Mouse (Mus musculus) neural tube, embryonic 12.5 days (tissue): ENCODE measurements around the gene Nup93. TPM values are rescaled to one million over a fixed set of nuclear protein-coding genes. Genes with fewer than 3 reads are reported as not detected.

Experiments used
- ATAC-seq: fragments of 200-750 bp; cut with Nextera tagmentation; 2 replicates; pipeline ENCODE4 v1.8.0; 2017; ENCODE audit warnings: low read depth, mild to moderate bottlenecking, moderate TSS enrichment, moderate library complexity; ENCODE audit not compliant: low FRiP score
- H3K27ac ChIP-seq: fragments of 300-500 bp; sonication (generic); 2 replicates; pipeline ENCODE4 v1.5.1; 2016
- H3K27me3 ChIP-seq: fragments of 300-500 bp; sonication (generic); replicated peaks from 2 replicates; pipeline ENCODE4 v1.6.1; 2016; ENCODE audit warnings: mild to moderate bottlenecking
- H3K36me3 ChIP-seq: fragments of 300-500 bp; sonication (generic); 2 replicates; pipeline ENCODE4 v1.6.1; 2016; ENCODE audit warnings: mild to moderate bottlenecking
- H3K4me1 ChIP-seq: fragments of 300-500 bp; sonication (generic); 2 replicates; pipeline ENCODE4 v1.6.1; 2016
- H3K4me2 ChIP-seq: fragments of 300-500 bp; sonication (generic); replicated peaks from 2 replicates; pipeline ENCODE4 v1.6.1; 2016; ENCODE audit warnings: mild to moderate bottlenecking
- H3K4me3 ChIP-seq: fragments of 300-500 bp; sonication (generic); 2 replicates; pipeline ENCODE4 v1.5.1; 2016
- H3K9ac ChIP-seq: fragments of 300-500 bp; sonication (generic); 2 replicates; pipeline ENCODE4 v1.6.1; 2016; ENCODE audit warnings: mild to moderate bottlenecking
- H3K9me3 ChIP-seq: fragments of 300-500 bp; sonication (generic); 2 replicates; pipeline ENCODE4 v1.6.1; 2016; ENCODE audit warnings: mild to moderate bottlenecking
- WGBS: fragments of 180-500 bp; shearing (Covaris S2); methylation state at CpG from one replicate; pipeline ENCODE4 v1.1.7; 2016; 5-methylcytosine and 5-hydroxymethylcytosine counted together
- polyA plus RNA-seq: library from polyadenylated mRNA; unstranded; fragments of >200 nt; fragmentation: Nextera tagmentation; extraction: Ambion mirVana; gene quantifications from 2 replicates; pipeline ENCODE4 v1.2.1, GENCODE M21; 2016

The Nup93 gene
- polyA plus RNA-seq, 1 experiment from 2014 or later = 85.1 TPM

DNA sequence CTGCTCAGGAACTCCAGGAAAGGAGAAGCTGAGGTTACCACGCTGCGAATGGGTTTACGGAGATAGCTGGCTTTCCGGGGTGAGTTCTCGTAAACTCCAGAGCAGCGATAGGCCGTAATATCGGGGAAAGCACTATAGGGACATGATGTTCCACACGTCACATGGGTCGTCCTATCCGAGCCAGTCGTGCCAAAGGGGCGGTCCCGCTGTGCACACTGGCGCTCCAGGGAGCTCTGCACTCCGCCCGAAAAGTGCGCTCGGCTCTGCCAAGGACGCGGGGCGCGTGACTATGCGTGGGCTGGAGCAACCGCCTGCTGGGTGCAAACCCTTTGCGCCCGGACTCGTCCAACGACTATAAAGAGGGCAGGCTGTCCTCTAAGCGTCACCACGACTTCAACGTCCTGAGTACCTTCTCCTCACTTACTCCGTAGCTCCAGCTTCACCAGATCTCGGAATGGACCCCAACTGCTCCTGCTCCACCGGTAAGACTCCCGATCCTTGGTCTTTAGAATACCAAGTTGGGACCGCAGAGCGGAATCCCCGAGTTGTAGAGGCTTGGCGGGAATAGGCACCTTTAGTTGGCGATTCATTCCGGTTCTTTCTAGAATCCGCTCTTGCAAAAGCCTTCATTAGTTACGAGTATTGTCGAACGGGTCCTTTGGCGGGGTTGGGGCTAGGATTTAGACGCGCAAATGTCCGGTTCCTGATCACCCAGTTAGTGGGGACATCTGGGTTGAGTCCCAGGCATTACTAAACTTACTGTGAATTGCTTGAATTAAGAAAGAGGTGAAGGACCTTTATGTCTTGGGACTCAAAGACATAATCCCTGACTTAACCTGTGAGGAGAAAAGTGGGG lies 35.3 kb upstream of the Nup93 start, which contains the start of gene Mt1:
Gene Mt1, plus strand, starts transcription at position 226 of the 856 bp plus-strand sequence.
- Histone ChIP-seq H3K4me1 (peaks cover 24% of the 10 kb centered on the region), H3K9ac (peak within 1 kb of the TSS; percentile 46; the same call in 1 of the 2 replicates), H3K27ac (no peak within 1 kb of the TSS), H3K36me3 (no peaks in the 10 kb centered on the region), H3K4me2 (peak within 1 kb of the TSS; percentile 67), H3K27me3 (peaks cover 90% of the 10 kb centered on the region), H3K9me3 (no peaks in the 10 kb centered on the region), H3K4me3 (peak within 1 kb of the TSS; percentile 31)
- ATAC-seq = peak; percentile 68
- under 1% methylated on average over 50 of the region's 50 CpGs for WGBS

DNA sequence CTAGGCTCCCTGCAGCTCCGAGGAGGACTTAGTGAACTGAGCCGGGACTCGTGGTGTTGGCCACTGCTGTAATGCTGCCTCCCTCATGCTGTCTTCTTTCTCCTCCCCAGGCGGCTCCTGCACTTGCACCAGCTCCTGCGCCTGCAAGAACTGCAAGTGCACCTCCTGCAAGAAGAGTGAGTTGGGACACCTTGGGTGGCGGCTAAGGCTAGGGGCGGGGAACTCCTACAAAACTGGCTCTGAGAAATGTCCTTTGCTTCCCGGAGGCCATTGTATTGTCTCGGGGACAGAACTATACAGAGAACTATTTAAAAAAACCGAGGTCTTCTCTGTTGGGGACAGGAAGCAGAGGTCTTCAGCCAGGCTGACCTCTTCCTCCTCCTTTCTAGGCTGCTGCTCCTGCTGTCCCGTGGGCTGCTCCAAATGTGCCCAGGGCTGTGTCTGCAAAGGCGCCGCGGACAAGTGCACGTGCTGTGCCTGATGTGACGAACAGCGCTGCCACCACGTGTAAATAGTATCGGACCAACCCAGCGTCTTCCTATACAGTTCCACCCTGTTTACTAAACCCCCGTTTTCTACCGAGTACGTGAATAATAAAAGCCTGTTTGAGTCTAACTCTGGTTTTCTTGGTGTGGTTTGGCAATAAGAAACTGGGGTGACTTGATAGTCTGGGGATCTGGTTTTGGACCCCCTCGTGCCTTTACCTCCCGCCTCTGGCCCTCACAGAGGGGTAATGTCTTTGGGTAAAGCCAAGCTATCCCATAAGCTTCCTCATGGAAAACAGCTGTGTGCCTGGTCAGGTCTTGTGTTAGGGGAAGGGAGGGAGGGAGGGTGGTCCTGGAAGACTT lies 34.4 kb upstream of the Nup93 start:
- Histone ChIP-seq H3K27ac (no peak overlapping the region), H3K9ac (no peak overlapping the region), H3K9me3 (no peaks in the 10 kb centered on the region), H3K36me3 (no peaks in the 10 kb centered on the region), H3K4me2 (peak overlapping the region; percentile 67), H3K27me3 (peaks cover 88% of the 10 kb centered on the region), H3K4me3 (peak overlapping the region; percentile 31; the same call in 1 of the 2 replicates), H3K4me1 (peaks cover 24% of the 10 kb centered on the region)
- 2% methylated on average over 25 of the region's 25 CpGs for WGBS
- ATAC-seq = no peak

DNA sequence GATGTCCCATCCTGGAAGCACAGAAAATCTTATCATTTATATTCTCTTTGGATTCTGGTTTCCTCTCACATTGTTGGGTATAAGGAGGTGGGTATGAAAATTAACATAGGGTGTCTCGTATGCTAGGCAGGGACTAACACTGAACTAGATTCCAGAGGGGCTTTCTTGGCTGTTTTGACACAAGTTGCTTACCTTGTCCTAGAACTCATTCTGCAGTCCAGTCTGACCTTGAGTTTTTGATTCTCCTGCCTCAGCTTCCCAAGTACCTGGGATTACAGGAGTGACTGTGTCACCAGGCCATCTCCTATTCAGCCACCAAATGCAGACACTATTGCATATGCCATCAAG lies 33.8 kb upstream of the Nup93 start:
- WGBS = 67% methylated on average over 1 of the region's 1 CpGs
- Histone ChIP-seq H3K4me2 (0 out of 2 replicates have a peak overlapping the region, but pooled peaks have one; percentile 67), H3K9me3 (no peaks in the 10 kb centered on the region), H3K36me3 (no peaks in the 10 kb centered on the region), H3K27ac (no peak overlapping the region), H3K4me3 (no peak overlapping the region), H3K4me1 (peaks cover 24% of the 10 kb centered on the region), H3K9ac (no peak overlapping the region), H3K27me3 (peaks cover 86% of the 10 kb centered on the region)
- ATAC-seq = no peak

DNA sequence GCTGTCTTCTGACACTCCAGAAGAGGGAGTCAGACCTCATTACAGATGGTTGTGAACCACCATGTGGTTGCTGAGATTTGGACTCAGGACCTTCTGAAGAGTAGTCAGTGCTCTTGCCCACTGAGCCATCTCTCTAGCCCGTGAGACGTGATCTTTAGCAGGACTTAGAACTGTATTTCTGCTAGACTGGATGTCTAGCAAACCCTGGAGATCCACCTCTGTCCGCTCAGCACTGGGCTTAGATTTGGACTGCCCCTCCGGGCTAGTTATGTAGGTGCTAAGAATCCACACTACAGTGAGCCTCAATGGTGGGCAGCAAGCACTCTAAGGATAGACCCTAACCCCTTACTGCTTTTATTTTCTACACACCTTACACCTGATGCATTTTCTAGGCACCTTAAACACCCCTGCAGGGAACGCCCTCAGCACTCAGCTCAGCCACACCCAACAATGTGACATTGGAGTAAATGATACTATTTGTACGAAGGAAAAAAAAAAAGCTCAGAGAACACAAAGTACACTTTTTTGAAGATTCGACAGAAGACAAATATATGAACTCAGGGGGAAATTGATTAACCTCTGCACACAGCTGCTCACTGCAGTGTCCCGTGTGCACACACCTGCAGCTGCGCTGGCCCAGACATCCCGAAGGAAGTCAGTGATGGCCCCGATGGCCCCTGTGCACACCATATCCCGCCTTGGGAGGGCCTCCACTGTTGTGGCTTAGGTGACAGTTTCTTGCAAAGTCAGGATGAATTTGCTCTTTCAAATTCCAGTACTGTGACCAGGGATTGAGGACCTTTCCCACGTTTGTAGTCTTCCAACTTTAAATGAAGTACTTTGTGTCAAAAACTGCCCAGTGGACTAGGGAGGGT lies 32.1 kb upstream of the Nup93 start:
- H3K36me3 ChIP-seq = no peaks in the 10 kb centered on the region
- H3K4me3 ChIP-seq = no peak overlapping the region
- 63% methylated on average over 13 of the region's 13 CpGs for WGBS
- H3K4me2 ChIP-seq = peak overlapping the region; percentile 48
- H3K9me3 ChIP-seq = no peaks in the 10 kb centered on the region
- H3K9ac ChIP-seq = no peak overlapping the region
- no peak overlapping the region for H3K27ac ChIP-seq
- H3K4me1 ChIP-seq = peaks cover 33% of the 10 kb centered on the region
- peaks cover 86% of the 10 kb centered on the region for H3K27me3 ChIP-seq
- no peak for ATAC-seq

DNA sequence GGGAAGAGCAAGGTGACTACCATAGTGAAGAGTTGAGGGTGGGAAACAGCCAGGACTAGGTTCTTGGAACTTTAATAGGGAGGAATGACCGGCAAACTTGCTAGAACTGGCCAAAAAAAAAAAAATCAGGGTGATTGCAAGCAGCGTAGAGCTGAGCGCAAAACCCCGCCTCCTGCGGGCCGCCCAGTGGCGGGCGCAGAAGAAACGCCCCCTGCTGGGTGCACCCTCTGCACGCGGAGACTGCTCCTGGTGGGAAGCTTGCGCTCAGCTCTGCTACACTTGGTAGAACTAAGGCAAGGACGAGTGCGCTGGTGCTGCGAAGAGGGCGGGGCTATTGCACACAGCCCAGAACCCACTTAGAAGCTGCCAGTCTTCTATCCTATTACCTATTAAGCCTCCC lies 31.2 kb upstream of the Nup93 start:
- Histone ChIP-seq H3K36me3 (no peaks in the 10 kb centered on the region), H3K27ac (no peak overlapping the region), H3K27me3 (peaks cover 88% of the 10 kb centered on the region), H3K9ac (no peak overlapping the region), H3K4me1 (peaks cover 33% of the 10 kb centered on the region), H3K4me3 (no peak overlapping the region), H3K9me3 (no peaks in the 10 kb centered on the region), H3K4me2 (peak overlapping the region; percentile 48)
- 0% methylated on average over 16 of the region's 16 CpGs for WGBS
- peak; percentile 51; the same call in 1 of the 2 replicates for ATAC-seq

DNA sequence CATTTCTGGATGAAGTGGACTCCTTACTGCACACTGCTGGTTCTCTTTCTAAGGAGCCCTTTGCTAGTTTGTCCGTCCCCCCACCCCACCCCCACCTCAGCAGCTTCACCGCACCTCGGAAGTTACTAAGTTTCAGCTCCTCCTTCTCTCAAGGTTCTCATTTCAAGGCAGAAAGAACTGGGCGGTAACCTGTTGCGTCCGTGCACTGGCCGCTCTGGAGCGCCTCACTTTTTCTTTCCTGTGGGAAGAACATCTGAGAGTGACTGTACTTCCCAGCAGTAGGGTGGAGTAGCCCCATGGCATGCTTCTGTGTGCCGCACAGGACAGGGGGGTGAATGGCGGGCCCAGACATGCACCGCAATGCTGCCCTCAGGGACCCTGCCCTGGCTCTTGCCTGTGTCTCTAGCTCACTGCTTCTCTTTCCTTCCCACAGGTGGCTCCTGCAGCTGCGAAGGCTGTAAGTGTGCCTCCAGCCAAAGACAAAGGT lies 30.0 kb upstream of the Nup93 start:
- Histone ChIP-seq H3K9me3 (no peaks in the 10 kb centered on the region), H3K27ac (no peak overlapping the region), H3K9ac (no peak overlapping the region), H3K36me3 (no peaks in the 10 kb centered on the region), H3K27me3 (peaks cover 76% of the 10 kb centered on the region), H3K4me2 (no peak overlapping the region), H3K4me1 (peaks cover 24% of the 10 kb centered on the region), H3K4me3 (no peak overlapping the region)
- WGBS = 11% methylated on average over 12 of the region's 12 CpGs
- no peak for ATAC-seq

DNA sequence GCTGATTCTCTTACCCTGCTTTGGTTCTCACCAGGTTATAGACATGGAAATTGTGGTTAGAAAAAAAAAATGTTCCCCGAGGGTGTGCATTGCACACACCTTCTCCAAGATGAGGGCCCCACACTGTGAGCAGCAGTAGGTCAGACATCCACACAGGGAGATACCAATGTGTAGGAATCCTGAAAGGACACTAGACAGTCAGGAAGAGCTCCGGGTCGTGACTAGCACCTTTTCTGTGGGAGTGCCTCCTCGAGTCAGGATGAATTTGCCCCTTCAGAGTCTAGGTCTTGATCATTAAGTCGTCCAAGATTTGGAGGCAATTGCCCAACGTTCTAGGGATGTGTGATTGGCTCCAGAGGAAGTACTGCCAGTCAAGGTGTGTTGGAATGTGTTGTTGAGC lies 28.6 kb upstream of the Nup93 start:
- Histone ChIP-seq H3K9me3 (no peaks in the 10 kb centered on the region), H3K4me2 (no peak overlapping the region), H3K9ac (no peak overlapping the region), H3K4me3 (no peak overlapping the region), H3K4me1 (peaks cover 17% of the 10 kb centered on the region), H3K27me3 (peaks cover 62% of the 10 kb centered on the region), H3K36me3 (no peaks in the 10 kb centered on the region), H3K27ac (no peak overlapping the region)
- WGBS = 54% methylated on average over 6 of the region's 6 CpGs
- no peak for ATAC-seq

DNA sequence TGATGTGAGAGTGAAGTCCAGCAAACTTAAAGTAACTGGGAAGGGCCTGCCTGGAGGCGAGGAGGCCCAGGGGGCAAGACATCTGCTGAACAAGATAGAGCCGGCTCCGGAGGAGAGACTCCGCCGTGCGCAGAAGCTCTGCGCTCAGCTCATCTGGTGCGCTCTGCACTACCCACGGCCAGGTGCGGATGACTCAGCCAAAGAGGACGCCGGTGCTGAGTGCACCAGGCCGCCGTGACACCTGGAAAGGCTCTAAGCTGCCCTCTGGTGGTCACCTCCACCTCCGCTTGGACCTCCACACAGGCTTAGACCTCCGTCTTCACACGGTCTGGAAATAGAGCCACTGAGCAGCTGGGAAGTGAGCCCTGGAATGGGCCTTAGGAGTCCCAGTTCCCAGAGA lies 27.8 kb upstream of the Nup93 start:
- Histone ChIP-seq H3K36me3 (no peaks in the 10 kb centered on the region), H3K4me2 (peak overlapping the region; percentile 40), H3K4me1 (peaks cover 21% of the 10 kb centered on the region), H3K27me3 (peaks cover 57% of the 10 kb centered on the region), H3K9ac (no peak overlapping the region), H3K27ac (no peak overlapping the region), H3K9me3 (no peaks in the 10 kb centered on the region), H3K4me3 (no peak overlapping the region)
- peak; percentile 19; the same call in 1 of the 2 replicates for ATAC-seq
- 4% methylated on average over 17 of the region's 17 CpGs for WGBS

DNA sequence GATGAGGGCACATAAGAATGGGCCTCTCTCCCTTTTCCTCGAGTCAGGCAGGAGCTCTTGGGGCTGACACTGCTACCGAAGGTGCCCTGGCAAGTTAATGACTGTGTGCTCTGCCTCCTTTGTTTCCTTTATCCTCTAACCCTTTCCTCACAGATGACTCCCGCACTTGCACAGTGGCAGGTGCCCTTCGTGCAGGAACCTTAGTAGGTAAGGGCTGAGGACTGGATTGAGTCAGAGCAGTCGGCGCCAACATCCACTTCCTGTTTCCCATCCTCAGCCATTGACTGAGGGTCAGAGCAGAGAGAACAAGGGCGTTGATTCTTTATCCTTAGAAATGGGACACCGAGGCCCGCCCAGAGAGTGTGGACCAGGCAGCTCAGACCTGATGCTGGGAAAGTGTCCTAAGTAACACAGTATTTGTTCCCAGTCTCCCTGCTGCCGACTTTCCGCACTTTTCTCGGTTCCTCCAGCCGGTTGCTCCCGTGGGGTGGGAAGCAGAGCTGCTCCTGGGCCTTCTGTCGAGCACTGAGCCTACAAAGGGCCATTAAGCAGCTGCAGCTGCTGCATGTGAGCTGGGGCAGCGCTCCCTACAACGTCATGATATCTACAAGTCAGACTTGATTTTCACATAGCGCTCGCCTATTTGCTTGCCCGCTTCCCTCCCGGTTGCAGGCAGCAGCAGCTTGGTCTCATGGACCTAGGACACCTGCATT lies 26.9 kb upstream of the Nup93 start:
- Histone ChIP-seq H3K9ac (no peak overlapping the region), H3K4me1 (peaks cover 21% of the 10 kb centered on the region), H3K27me3 (peaks cover 48% of the 10 kb centered on the region), H3K36me3 (no peaks in the 10 kb centered on the region), H3K27ac (no peak overlapping the region), H3K4me3 (no peak overlapping the region), H3K9me3 (no peaks in the 10 kb centered on the region), H3K4me2 (peak overlapping the region; percentile 40)
- ATAC-seq = no peak
- WGBS = 25% methylated on average over 21 of the region's 21 CpGs

DNA sequence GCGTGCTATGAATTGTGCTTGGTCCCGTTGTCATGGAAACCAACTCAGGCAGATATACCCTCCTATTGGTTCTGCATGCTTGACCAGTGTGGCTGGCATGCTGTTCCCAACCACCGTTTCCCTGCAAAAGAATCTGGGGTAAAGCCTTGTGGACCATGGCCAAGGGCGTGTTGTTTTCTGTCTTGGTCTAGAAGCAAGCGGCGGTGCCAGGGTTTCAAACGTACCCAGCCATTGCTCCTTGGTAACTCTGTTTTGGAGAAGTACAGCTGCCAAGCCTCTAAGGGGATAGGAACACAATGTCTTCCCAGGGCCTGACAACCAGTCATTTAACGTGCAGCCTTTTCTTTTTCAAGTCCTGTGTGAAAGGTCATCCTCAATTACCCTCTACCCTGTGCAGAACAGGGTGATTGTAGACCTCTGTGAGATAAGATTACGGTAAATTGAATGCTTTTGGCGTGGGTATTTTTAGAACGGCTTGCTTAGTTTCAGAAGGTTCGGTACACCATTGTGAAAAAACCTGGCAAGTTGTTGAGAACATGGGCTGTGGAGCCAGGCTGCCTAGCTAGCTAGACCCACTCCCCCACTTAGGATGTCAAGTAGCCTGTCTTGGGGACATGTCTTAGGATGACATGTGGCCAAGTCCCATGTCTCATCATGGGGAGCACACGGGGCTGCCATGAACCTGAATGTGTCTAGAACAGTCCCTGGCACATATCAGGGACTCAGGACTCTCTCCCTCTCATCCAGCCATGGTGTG lies 24.9 kb upstream of the Nup93 start:
- H3K27ac ChIP-seq = no peak overlapping the region
- no peak for ATAC-seq

More for the DNA sequence above, 24.9 kb upstream of the Nup93 start:
- no peak overlapping the region for H3K9ac ChIP-seq
- no peak overlapping the region for H3K4me2 ChIP-seq
- WGBS = 69% methylated on average over 13 of the region's 13 CpGs
- H3K4me3 ChIP-seq = no peak overlapping the region
- peaks cover 28% of the 10 kb centered on the region for H3K27me3 ChIP-seq
- H3K4me1 ChIP-seq = peaks cover 13% of the 10 kb centered on the region
- H3K9me3 ChIP-seq = no peaks in the 10 kb centered on the region
- H3K36me3 ChIP-seq = no peaks in the 10 kb centered on the region
